Mouse (Mus musculus) CD4-positive helper T cell, adult 2 months (primary cell): ENCODE measurements around the gene Gm14632.
"Not testable (repeated sequence)": the region's sequence is repeated elsewhere in the genome, so short reads cannot be mapped to it uniquely, and the experiment has no call there.

Experiments used
- DNase-seq: peaks from one replicate; pipeline ENCODE4 v3.0.0-alpha.2; 2012; ENCODE audit warnings: low read depth, missing footprints, low spot score

Gene Gm14632

DNA sequence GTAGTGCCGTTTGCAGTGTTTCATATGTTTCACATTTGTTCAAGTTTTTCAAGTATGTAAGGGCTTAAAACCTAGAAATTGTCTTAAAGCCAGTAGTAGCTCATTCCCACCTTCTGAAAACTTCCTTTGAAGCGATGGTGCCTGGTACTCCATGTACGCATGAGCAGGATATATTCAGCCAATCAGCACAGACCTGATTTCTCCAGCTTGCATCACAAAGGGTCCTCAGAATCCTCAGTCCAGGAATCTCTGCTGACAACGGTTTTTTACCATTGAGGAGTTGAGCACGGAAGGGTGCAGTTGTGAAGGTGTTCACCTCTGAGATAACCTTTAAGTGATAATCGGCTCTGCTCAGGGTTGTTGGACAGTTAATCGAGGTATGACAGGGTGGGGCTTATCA is at the start of gene Gm14632:
Gene Gm14632 (plus strand): TSS at position 301 of the 400 bp plus-strand sequence.
- DNase-seq = not testable (repeated sequence)
